Mouse (Mus musculus): ENCODE measurements around the gene Ttc7b.

GRCm38 (mm10) chr12:100551972-100552371 is 31.3 kb upstream of the Ttc7b start:
- TF ChIP-seq TAL1 (IDR thresholded peaks at IDR 0.05; ENCODE audit: low read length) (no peak), GATA1 (IDR thresholded peaks at IDR 0.05; ENCODE audit: low read length) (no peak)

Measured in erythroblast, embryonic 14.5 days (primary cell).